Mouse (Mus musculus): ENCODE measurements around the gene Pemt.

Pemt gene

GRCm38 (mm10) chr11:60048841-60049240 lies 2.6 kb upstream of the Pemt start:
- DNase-seq = no peak

- DNase-seq = no peak
Observed at GRCm38 (mm10) chr11:60045676-60046057, 622 bp downstream of the Pemt start.

- no peak for DNase-seq
Observed at GRCm38 (mm10) chr11:60044777-60045176, 1.5 kb downstream of the Pemt start.

GRCm38 (mm10) chr11:60042277-60042676 lies 4.0 kb downstream of the Pemt start:
- DNase-seq = no peak

- no peak for DNase-seq
Observed at GRCm38 (mm10) chr11:60036537-60037220, 9.6 kb downstream of the Pemt start.

GRCm38 (mm10) chr11:60034911-60035400 lies 11.3 kb downstream of the Pemt start:
- DNase-seq = no peak

GRCm38 (mm10) chr11:60034293-60034692 lies 12.0 kb downstream of the Pemt start:
- peak; percentile 44 for DNase-seq

- DNase-seq = no peak
Observed at GRCm38 (mm10) chr11:60032586-60033430, 13.5 kb downstream of the Pemt start.

GRCm38 (mm10) chr11:60030747-60031331 lies 15.4 kb downstream of the Pemt start:
- DNase-seq = no peak

- DNase-seq = no peak
Observed at GRCm38 (mm10) chr11:60029976-60030375, 16.3 kb downstream of the Pemt start.

- DNase-seq = peak; percentile 69
Observed at GRCm38 (mm10) chr11:60027913-60028875, 18.1 kb downstream of the Pemt start.

- peak; percentile 79 for DNase-seq
Observed at GRCm38 (mm10) chr11:60027272-60027671, 19.0 kb downstream of the Pemt start.

GRCm38 (mm10) chr11:60026166-60026565 lies 20.1 kb downstream of the Pemt start:
- DNase-seq = no peak

- DNase-seq = no peak
Observed at GRCm38 (mm10) chr11:60021201-60021600, 25.1 kb downstream of the Pemt start.

- no peak for DNase-seq
Observed at GRCm38 (mm10) chr11:60016726-60017125, 29.6 kb downstream of the Pemt start.

GRCm38 (mm10) chr11:60011516-60011915 lies 34.8 kb downstream of the Pemt start:
- no peak for DNase-seq

- DNase-seq = no peak
Observed at GRCm38 (mm10) chr11:60009451-60009850, 36.8 kb downstream of the Pemt start.

GRCm38 (mm10) chr11:60005866-60006265 lies 40.4 kb downstream of the Pemt start:
- DNase-seq = no peak

GRCm38 (mm10) chr11:60004716-60005115 lies 41.6 kb downstream of the Pemt start:
- no peak for DNase-seq

- DNase-seq = no peak
Observed at GRCm38 (mm10) chr11:60003811-60004210, 42.5 kb downstream of the Pemt start.

GRCm38 (mm10) chr11:60001231-60001980 lies 44.9 kb downstream of the Pemt start:
- DNase-seq = no peak

GRCm38 (mm10) chr11:59994318-59994717 lies 52.0 kb downstream of the Pemt start:
- no peak for DNase-seq

Measured in cerebellum, adult 11 months (tissue).